Mouse (Mus musculus) heart, adult 2 months (tissue): ENCODE measurements at regions not wholly inside any gene's neighbourhood (a gene's known extent, or its start where the extent isn't known, plus 50 kb on each side); places are given as distances from the start of the nearest gene placed in this dataset.

Experiments used
- CTCF ChIP-seq: fragments of 200-600 bp; IDR thresholded peaks from 2 replicates; pipeline ENCODE4 v1.8.1; 2022; ENCODE audit warnings: antibody characterized with exemption, mild to moderate bottlenecking, moderate library complexity
- POLR2A ChIP-seq: fragments of 200-500 bp; IDR thresholded peaks from 2 replicates; pipeline ENCODE4 v1.6.1; 2011; ENCODE audit warnings: mild to moderate bottlenecking, low read depth, low read length, control low read depth; ENCODE audit not compliant: insufficient read depth

DNA sequence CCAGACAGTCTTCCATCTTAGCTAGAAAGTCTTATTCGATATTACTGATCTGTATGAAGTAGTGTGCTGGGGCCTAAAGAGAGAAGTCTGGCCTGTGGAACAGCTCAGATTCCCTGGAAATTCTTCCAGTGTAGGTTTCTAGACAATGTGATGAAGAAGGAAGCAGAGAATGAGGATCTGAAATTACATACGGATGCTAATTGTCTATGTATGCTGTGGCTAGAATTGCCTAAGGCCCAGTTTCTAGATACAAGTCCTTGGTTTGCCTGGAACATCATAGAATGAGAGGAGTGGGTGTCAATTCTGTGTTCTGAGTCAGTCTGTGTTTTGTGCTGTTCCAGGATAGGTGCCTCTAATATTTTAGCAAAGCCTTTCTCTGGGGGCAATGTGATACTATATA, 66.9 kb downstream of the Ccnl1 start:
- TF ChIP-seq CTCF (no peak), POLR2A (no peak)
